Mouse (Mus musculus) limb, embryonic 15.5 days (tissue): ENCODE results near the gene Olfr161. TPM values are rescaled to one million over a fixed set of nuclear protein-coding genes. Genes with fewer than 3 reads are reported as not detected.
"Not testable (repeated sequence)": the region's sequence is repeated elsewhere in the genome, so short reads cannot be mapped to it uniquely, and the experiment has no call there.

Experiments
- ATAC-seq: fragments of 200-750 bp; cut with Nextera tagmentation; 2 replicates; pipeline ENCODE4 v1.8.0; 2017; ENCODE audit warnings: low read depth, moderate TSS enrichment; ENCODE audit not compliant: insufficient number of reproducible peaks, low FRiP score, low TSS enrichment
- H3K27ac ChIP-seq: fragments of 300-500 bp; sonication (generic); 2 replicates; pipeline ENCODE4 v1.5.1; 2015; ENCODE audit warnings: moderate library complexity, mild to moderate bottlenecking, inconsistent platforms
- H3K27me3 ChIP-seq: fragments of 300-500 bp; sonication (generic); 2 replicates; pipeline ENCODE4 v1.6.1; 2015; ENCODE audit warnings: inconsistent platforms
- H3K36me3 ChIP-seq: fragments of 300-500 bp; sonication (generic); 2 replicates; pipeline ENCODE4 v1.6.1; 2015; ENCODE audit warnings: inconsistent platforms
- H3K4me1 ChIP-seq: fragments of 300-500 bp; sonication (generic); 2 replicates; pipeline ENCODE4 v1.6.1; 2015; ENCODE audit warnings: inconsistent platforms
- H3K4me2 ChIP-seq: fragments of 300-500 bp; sonication (generic); 2 replicates; pipeline ENCODE4 v1.6.1; 2015; ENCODE audit warnings: mild to moderate bottlenecking, inconsistent platforms
- H3K4me3 ChIP-seq: fragments of 300-500 bp; sonication (generic); 2 replicates; pipeline ENCODE4 v1.5.1; 2015; ENCODE audit warnings: mild to moderate bottlenecking, inconsistent platforms
- H3K9ac ChIP-seq: fragments of 300-500 bp; sonication (generic); 2 replicates; pipeline ENCODE4 v1.6.1; 2015; ENCODE audit warnings: inconsistent platforms
- H3K9me3 ChIP-seq: fragments of 300-500 bp; sonication (generic); 2 replicates; pipeline ENCODE4 v1.6.1; 2016; ENCODE audit warnings: inconsistent platforms
- WGBS: fragments of 180-500 bp; shearing (Covaris S2); methylation state at CpG from one replicate; pipeline ENCODE4 v1.1.7; 2015; 5-methylcytosine and 5-hydroxymethylcytosine counted together
- polyA plus RNA-seq: library from polyadenylated mRNA; unstranded; fragments of >200 nt; fragmentation: Nextera tagmentation; extraction: Ambion mirVana; gene quantifications from 2 replicates; pipeline ENCODE4 v1.2.1, GENCODE M21; 2015

Olfr161 gene
- polyA plus RNA-seq: not detected in 2 replicates

GRCm38 (mm10) chr16:3590691-3591090 lies at the start of gene Olfr161:
Olfr161 (plus strand) TSS chr16:3591042.
- 65% methylated on average over 1 of the region's 1 CpGs for WGBS
- no peaks in the 10 kb centered on the region for H3K4me1 ChIP-seq
- H3K27me3 ChIP-seq: no peaks in the 10 kb centered on the region
- H3K9me3 ChIP-seq: 0 out of 2 replicates have a peak, but pooled peaks cover 4% of the 10 kb centered on the region
- no peak within 1 kb of the TSS for H3K27ac ChIP-seq
- no peak within 1 kb of the TSS for H3K4me2 ChIP-seq
- ATAC-seq: no peak
- no peak within 1 kb of the TSS for H3K9ac ChIP-seq
- no peak within 1 kb of the TSS for H3K4me3 ChIP-seq
- H3K36me3 ChIP-seq: no peaks in the 10 kb centered on the region

GRCm38 (mm10) chr16:3563553-3563952 lies 27.3 kb upstream of the Olfr161 start:
- no peak overlapping the region for H3K4me2 ChIP-seq
- no peak overlapping the region for H3K4me3 ChIP-seq
- H3K9me3 ChIP-seq: no peaks in the 10 kb centered on the region
- H3K36me3 ChIP-seq: no peaks in the 10 kb centered on the region
- no peak for ATAC-seq
- H3K27me3 ChIP-seq: no peaks in the 10 kb centered on the region
- H3K9ac ChIP-seq: no peak overlapping the region
- H3K4me1 ChIP-seq: no peaks in the 10 kb centered on the region
- H3K27ac ChIP-seq: no peak overlapping the region

- not testable (repeated sequence) for H3K4me3 ChIP-seq, H3K9me3 ChIP-seq, H3K4me2 ChIP-seq, H3K27me3 ChIP-seq, H3K36me3 ChIP-seq, H3K27ac ChIP-seq, H3K4me1 ChIP-seq, H3K9ac ChIP-seq, ATAC-seq
- WGBS: 76% methylated on average over 1 of the region's 1 CpGs
These were observed 13.2 kb upstream of the Olfr161 start for GRCm38 (mm10) chr16:3577658-3578057.

- H3K27ac ChIP-seq, H3K9me3 ChIP-seq, H3K4me3 ChIP-seq, H3K27me3 ChIP-seq, H3K4me2 ChIP-seq, H3K4me1 ChIP-seq, ATAC-seq, H3K36me3 ChIP-seq, H3K9ac ChIP-seq: not testable (repeated sequence)
- 71% methylated on average over 1 of the region's 1 CpGs for WGBS
These were observed 12.5 kb upstream of the Olfr161 start for GRCm38 (mm10) chr16:3578227-3578848.

- H3K4me3 ChIP-seq, H3K4me2 ChIP-seq, ATAC-seq, H3K27ac ChIP-seq, H3K36me3 ChIP-seq, H3K27me3 ChIP-seq, H3K9me3 ChIP-seq, H3K9ac ChIP-seq, H3K4me1 ChIP-seq: not testable (repeated sequence)
- WGBS: 82% methylated on average over 5 of the region's 5 CpGs
These were observed 40.5 kb downstream of the Olfr161 start for GRCm38 (mm10) chr16:3631376-3631775.

- Histone ChIP-seq H3K4me2 (peak overlapping the region; percentile 39), H3K4me3 (peak overlapping the region; percentile 33)
- not testable (repeated sequence) for H3K4me1 ChIP-seq, ATAC-seq, H3K9me3 ChIP-seq, H3K27me3 ChIP-seq, H3K36me3 ChIP-seq, H3K27ac ChIP-seq, H3K9ac ChIP-seq
- WGBS: 35% methylated on average over 27 of the region's 27 CpGs
These were observed 41.9 kb downstream of the Olfr161 start for GRCm38 (mm10) chr16:3632572-3633361.

Other genes with a start within 250 kb of the Olfr161 start
- 0.08 and 0.16 TPM in 2 replicates for gene Mefv, start 127.1 kb downstream of the Olfr161 start, polyA plus RNA-seq
- 45.3 and 46.4 TPM in 2 replicates for gene Zfp263, start 153.1 kb downstream of the Olfr161 start, polyA plus RNA-seq
- gene Olfr15, start 239.8 kb downstream of the Olfr161 start, polyA plus RNA-seq: not detected in 2 replicates